Mouse (Mus musculus) layer of hippocampus, adult 2 months (tissue): ENCODE measurements around the gene Clrn3. TPM values are rescaled to one million over a fixed set of nuclear protein-coding genes. Genes with fewer than 3 reads are reported as not detected.
A peak's percentile ranks its signal among the peaks of the same experiment; 100 is the strongest.

Experiments
- DNase-seq, 2 experiments: peaks; one replicate each; pipeline ENCODE4 v3.0.0; 2022; ENCODE audit warnings: low spot score in 2 of 2
- H3K27ac ChIP-seq: fragments of 200-600 bp; 2 replicates; pipeline ENCODE4 v1.8.1; 2022
- H3K4me3 ChIP-seq: fragments of 200-600 bp; 2 replicates; pipeline ENCODE4 v1.8.1; 2022; ENCODE audit warnings: mild to moderate bottlenecking
- CTCF ChIP-seq: fragments of 200-600 bp; conservative IDR thresholded peaks from 2 replicates; pipeline ENCODE4 v1.8.1; 2022; ENCODE audit warnings: antibody characterized with exemption, mild to moderate bottlenecking, moderate library complexity
- microRNA-seq, 2 experiments: library from miRNA; unstranded; fragments of <30 nt; microRNA quantifications; one replicate each; pipeline ENCODE4 v1.2.0; 2021
- total RNA-seq, 2 experiments: library from RNA; stranded (reverse); gene quantifications; 2 replicates each; pipeline ENCODE4 v1.2.3; 2021

Gene Clrn3
- total RNA-seq, 2 experiments from 2014 or later, result not detected

DNA sequence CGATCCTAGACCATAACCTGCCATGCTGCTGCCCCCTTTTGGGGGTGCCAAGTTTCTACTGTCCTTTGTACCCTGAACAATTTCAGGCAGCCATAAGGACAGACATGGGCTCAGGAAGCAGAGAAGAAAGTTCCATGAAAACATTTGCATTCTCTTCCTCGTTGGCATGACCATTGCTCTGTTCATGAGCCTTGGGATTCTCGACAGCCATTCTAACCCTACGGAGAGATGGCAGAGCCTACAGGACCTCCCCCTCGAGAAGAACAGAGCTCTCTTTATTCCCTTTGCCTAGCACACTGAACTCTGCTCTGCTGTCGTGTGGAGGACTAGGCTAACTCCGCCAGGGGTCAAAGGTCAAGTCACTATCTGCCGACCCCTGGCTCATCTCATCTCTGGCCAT lies 52.5 kb downstream of the Clrn3 start:
- TF ChIP-seq CTCF, result no peak
- DNase-seq, result no peak
- Histone ChIP-seq H3K4me3 (no peak overlapping the region), H3K27ac (no peak overlapping the region)

DNA sequence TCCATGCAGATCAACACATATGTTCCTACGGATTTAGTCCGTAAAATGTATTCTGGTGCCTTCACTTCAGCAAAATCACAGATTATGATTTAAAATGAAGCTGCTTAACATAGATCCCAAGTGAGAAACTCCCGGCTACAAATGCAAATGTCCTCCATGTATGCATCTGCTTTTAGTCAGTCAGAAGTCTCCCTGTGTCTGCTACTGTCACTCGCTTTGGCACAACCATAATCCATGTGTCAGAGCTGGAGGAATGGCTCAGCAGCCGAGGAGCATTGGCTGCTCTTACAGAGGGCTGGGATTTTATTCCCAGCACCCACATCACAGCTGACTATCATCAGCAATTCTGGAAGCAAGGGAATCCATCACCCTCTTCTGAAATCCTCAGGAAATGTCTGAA lies 58.1 kb downstream of the Clrn3 start:
- no peak overlapping the region for H3K27ac ChIP-seq
- DNase-seq, result peak in 1 of 2 experiments; percentile 20
- H3K4me3 ChIP-seq, result no peak overlapping the region
- TF ChIP-seq CTCF, result no peak

DNA sequence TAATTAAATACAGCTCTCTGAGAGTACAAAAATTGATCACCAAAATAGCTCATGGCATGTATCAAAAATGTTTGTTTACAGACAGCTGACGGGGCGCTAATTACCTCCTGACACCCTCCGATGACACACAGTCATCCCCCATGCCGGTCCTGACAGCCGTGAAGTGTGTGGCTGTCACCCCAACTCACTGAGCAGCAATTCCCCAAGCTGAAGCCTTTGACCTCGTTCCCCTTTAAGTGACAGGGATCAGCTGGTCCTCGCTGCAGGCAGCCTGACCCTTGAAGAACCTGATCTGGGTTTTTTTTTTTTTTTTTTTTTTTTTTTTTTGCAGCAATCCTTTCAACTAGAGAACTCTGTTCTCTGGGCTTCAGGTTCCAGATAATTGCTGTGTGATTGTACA lies 59.8 kb downstream of the Clrn3 start:
- no peak for TF ChIP-seq CTCF
- no peak for DNase-seq
- Histone ChIP-seq H3K27ac (no peak overlapping the region), H3K4me3 (no peak overlapping the region)

DNA sequence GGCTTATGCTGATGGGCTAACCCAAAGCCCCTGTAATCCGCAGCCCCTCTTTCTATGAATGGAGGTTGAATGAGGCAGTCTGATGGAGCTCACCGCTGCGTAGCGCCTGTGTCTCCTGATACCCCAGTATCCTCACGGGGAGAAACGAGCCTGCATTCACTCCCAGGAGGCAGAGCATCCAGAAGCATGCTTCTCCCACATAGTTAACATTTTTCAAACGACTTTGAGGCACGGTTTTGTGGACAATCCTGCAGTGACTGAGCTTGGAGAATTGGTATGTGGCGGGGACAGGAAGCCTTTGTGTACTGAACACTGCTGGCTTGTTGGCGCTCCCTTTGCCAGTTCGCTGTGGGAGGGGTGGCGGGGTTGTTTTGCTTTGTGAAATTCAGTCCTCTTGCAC lies 63.2 kb downstream of the Clrn3 start:
- Histone ChIP-seq H3K27ac (peak overlapping the region; percentile 78), H3K4me3 (no peak overlapping the region; the same call in 1 of the 2 replicates)
- TF ChIP-seq CTCF, result no peak
- peak; percentile 40 to 50 for DNase-seq

DNA sequence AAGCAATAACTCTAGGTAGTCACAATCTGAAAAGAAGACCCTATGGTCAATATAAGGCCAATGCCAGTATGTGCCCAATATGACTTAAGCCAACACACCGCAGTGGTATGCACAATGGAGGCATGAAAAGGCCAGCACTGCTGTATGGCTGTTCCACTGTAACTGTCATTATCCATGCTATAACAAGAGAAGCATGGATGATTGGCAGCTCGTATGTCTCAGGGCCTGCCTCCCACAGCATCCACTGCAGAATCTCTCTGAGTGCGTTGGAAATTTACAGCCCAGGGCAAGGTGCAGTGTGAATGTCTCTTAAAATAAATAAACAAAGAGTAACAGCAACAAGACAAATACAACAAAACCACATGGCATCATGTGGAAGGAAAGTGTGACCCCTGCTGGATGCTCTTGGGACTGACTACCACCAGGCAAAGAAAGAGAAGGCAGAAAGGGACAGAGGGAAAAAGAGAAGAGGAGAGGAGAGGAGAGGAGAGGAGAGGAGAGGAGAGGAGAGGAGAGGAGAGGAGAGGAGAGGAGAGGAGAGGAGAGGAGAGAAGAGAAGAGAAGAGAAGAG lies 63.7 kb downstream of the Clrn3 start:
- peak; percentile 61 to 78 for DNase-seq
- peak; percentile 76 for TF ChIP-seq CTCF
- peak overlapping the region; percentile 36 for H3K27ac ChIP-seq
- no peak overlapping the region for H3K4me3 ChIP-seq

Small RNA genes lying within 50 kb of the gene (microRNA-seq; reads per million reads assigned to microRNA genes)
- gene Mir1962, result 0 reads per million in 2 experiments

Other genes with a start within 250 kb of the Clrn3 start
- gene Foxi2, start 118.3 kb downstream of the Clrn3 start, total RNA-seq, result not detected
- 10 to 100 TPM; 50.7 to 51.4 TPM for gene Ptpre, start 8.8 kb upstream of the Clrn3 start, total RNA-seq
- gene Mki67, start 187.7 kb upstream of the Clrn3 start, total RNA-seq, result 1 to 10 TPM; 1.0 to 1.5 TPM